Mouse (Mus musculus): Measurements from ENCODE around the gene Lacc1.

DNA sequence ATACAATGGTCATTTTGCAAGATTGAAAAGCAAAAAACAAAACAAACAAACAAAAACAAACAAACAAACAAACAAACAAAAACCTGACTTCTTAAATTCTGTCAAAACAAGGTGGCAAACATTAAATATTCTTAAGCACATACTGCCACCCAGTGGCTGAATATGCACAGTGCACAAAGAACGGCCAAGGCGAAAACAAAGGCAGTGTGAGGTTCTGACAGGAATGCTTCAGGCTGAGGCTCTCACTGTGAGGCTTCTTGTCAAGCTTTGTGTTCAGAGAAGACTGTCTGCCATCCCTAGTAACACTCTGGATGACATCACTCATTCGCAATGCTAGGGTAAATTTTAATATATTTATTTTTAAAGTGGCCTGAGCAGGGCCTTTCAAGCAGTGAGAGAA is 24.9 kb downstream of the Lacc1 start:
- TF ChIP-seq CTCF (IDR thresholded peaks at IDR 0.05; ENCODE audit: low read depth, low read length), result peak; percentile 33
- no peak for TF ChIP-seq POLR2A (IDR thresholded peaks at IDR 0.05; ENCODE audit: insufficient read depth, low read length)
- no peak for TF ChIP-seq EP300 (IDR thresholded peaks at IDR 0.05; ENCODE audit: insufficient read depth, low read depth, low read length)

Data from ES-Bruce4 (cell line).